Mouse (Mus musculus) heart, postnatal 25 days (tissue): ENCODE measurements around the gene Jak1. TPM values are rescaled to one million over a fixed set of nuclear protein-coding genes. Genes with fewer than 3 reads are reported as not detected.
"Not testable (repeated sequence)": the region's sequence is repeated elsewhere in the genome, so short reads cannot be mapped to it uniquely, and the experiment has no call there.

Source experiments
- DNase-seq: peaks from one replicate; pipeline ENCODE4 v3.0.0; 2022; ENCODE audit warnings: low spot score
- intact Hi-C: fragments of 180-260 bp; cut with DNase I; formaldehyde crosslinking; loops from one replicate; pipeline ENCODE4 v1.15.1; 2025
- total RNA-seq, 2 experiments: library from RNA; stranded (reverse); gene quantifications; 2 replicates each; pipeline ENCODE4 v1.2.3; 2021

Gene Jak1
- total RNA-seq, 2 experiments from 2014 or later: 82.4 to 86.7 TPM

- intact Hi-C loops: no loop called here
These were observed 15.0 kb upstream of the Jak1 start for GRCm38 (mm10) chr4:101280119-101280518.

GRCm38 (mm10) chr4:101276456-101277070 is 11.5 kb upstream of the Jak1 start:
- DNase-seq: no peak
- intact Hi-C loops: no loop called here

More at GRCm38 (mm10) chr4:101280119-101280518, 15.0 kb upstream of the Jak1 start:
- no peak for DNase-seq

- no peak for DNase-seq
- intact Hi-C loops: no loop called here
These were observed 10.8 kb upstream of the Jak1 start for GRCm38 (mm10) chr4:101275881-101276280.

GRCm38 (mm10) chr4:101270734-101271133 is 5.7 kb upstream of the Jak1 start:
- DNase-seq: no peak
- intact Hi-C loops: no loop called here

DNA sequence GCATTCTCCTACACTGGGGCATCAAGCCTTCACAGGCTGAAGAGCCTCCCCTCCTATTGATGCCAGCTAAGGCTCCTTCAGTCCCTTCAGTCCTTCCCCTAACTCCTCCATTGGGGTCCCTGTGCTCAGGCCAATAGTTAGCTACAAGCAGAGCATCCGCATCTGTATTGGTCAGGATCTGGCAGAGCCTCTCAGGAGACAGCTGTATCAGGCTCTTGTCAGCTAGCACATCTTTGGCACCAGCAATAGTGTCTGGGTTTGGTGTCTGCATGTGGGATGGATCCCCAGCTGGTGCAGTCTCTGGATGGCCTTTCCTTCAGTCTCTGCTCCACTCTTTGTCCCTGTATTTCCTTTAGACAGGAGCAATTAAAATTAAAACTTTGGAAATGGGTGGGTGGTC is 3.4 kb upstream of the Jak1 start:
- intact Hi-C loops: loop anchor here (5.0 kb wide), 1 partner anchor 101 kb away; no protein-coding TSS in a partner anchor
- DNase-seq: not testable (repeated sequence)

- intact Hi-C loops: loop anchor here (2.0 to 5.0 kb wide), 2 partner anchors 27 to 98 kb away; no protein-coding TSS in a partner anchor
- no peak for DNase-seq
These were observed 441 bp upstream of the Jak1 start for GRCm38 (mm10) chr4:101265523-101265922.

GRCm38 (mm10) chr4:101263968-101264740 is 928 bp downstream of the Jak1 start:
- intact Hi-C loops: loop anchor here (2.0 to 5.0 kb wide), 4 partner anchors 29 to 82 kb away; no protein-coding TSS in a partner anchor
- DNase-seq: no peak

- DNase-seq: no peak
These were observed 3.5 kb downstream of the Jak1 start for GRCm38 (mm10) chr4:101261596-101261995.

DNA sequence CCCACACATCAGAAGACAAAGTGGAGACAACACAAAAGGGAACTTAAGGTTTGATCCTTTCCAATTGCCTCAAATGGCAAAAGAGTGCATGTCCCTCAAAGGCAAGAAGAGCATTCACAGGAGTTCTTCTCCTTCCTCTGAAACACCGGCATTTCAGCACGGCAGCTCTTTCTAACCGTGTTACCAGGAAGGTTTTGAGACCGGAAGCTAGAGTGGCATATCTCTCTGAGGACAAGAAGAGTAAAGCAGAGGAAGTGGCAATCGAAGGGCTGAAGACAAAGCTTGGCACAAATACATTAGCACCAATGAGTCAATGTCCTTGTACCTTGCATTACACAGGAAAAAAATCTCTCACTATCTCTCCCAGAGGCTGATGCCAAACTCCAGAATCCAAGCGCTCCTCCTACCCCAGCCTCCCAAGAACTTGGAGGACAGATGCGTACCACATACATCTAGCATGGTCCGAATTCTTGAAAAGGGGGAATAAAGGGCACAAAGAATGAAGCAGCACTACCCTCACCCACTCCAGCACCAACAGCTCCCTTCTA is 4.3 kb downstream of the Jak1 start:
- intact Hi-C loops: loop anchor here (5.0 kb wide), 3 partner anchors 39 to 79 kb away; no protein-coding TSS in a partner anchor
- no peak for DNase-seq

More at GRCm38 (mm10) chr4:101261596-101261995, 3.5 kb downstream of the Jak1 start:
- intact Hi-C loops: loop anchor here (5.0 kb wide), 3 partner anchors 39 to 79 kb away; no protein-coding TSS in a partner anchor

GRCm38 (mm10) chr4:101256526-101257210 is 8.4 kb downstream of the Jak1 start:
- intact Hi-C loops: no loop called here
- no peak for DNase-seq

DNA sequence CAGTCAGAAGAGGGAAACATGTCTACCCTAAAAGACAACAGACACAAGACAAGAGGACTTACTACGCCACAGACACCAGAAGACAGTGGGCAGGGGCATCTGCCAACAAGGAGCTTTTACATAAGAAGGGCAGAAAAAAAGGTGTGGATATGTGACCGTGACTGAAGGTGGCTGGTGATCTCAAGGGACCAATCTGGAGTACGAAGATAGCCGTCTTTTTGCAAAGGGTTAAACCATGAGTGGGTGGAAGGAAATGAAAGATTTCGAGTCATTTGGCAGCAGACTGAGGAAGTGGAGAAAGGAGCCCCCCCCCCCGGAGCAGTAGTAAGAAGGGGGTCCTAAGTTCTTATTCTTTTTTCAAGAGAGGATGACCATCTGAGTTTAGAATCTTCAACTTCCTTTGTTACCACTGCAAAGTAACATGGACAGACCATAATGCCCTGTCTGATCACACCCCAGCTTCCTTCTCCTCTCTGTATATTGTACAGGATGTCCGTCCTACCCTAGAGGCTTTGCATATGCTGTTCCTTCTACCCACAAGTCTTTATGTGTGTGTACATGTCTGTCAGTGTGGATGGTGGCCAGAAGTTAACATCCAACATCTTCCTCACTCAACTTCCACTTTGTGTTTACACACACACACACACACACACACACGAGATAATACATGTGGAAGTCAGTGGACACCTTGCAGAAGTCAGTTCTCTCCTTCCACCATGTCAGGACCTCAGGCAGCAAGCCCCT is 10.3 kb downstream of the Jak1 start:
- intact Hi-C loops: no loop called here
- DNase-seq: no peak

- no peak for DNase-seq
These were observed 11.1 kb downstream of the Jak1 start for GRCm38 (mm10) chr4:101254015-101254414.

GRCm38 (mm10) chr4:101252781-101253622 is 12.1 kb downstream of the Jak1 start:
- intact Hi-C loops: no loop called here
- DNase-seq: no peak

More at GRCm38 (mm10) chr4:101254015-101254414, 11.1 kb downstream of the Jak1 start:
- intact Hi-C loops: no loop called here

GRCm38 (mm10) chr4:101252016-101252415 is 13.1 kb downstream of the Jak1 start:
- intact Hi-C loops: no loop called here
- DNase-seq: no peak

DNA sequence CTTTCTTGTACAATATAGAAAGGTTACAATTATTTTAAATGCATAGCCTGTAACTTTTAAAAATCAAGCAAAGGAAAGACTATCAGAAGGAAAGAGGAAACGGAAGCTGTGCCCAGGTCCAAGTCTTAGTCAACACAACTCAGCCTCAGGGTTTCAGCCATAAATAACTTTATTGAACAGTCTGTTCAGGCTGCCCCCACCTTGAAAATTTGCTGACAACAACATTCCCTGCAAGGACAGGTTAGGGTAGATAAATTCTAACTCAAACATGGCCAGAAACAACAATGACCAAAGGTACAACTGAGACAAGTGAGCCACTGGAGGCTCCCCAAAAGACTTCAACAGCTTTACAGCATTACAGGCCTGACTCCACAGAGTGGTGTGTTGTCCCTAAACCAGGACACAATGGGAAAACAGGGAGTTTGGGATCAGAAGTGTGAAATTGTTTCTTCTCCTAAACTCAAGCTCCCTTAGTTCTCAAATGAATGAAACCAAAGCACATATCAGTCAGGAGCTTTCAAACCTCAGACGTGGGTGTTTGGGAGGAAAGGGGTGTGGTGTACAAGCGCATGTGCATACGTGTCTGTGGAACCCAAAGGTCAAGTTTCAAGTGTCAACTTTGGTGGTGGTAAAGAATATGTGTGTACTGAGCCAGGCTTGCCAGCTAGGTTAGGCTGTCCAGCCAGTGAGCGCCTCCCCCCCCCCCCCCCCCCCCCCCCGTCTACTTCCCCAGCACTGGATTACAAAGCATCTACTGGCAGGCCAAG is 14.9 kb downstream of the Jak1 start:
- no peak for DNase-seq
- intact Hi-C loops: no loop called here

DNA sequence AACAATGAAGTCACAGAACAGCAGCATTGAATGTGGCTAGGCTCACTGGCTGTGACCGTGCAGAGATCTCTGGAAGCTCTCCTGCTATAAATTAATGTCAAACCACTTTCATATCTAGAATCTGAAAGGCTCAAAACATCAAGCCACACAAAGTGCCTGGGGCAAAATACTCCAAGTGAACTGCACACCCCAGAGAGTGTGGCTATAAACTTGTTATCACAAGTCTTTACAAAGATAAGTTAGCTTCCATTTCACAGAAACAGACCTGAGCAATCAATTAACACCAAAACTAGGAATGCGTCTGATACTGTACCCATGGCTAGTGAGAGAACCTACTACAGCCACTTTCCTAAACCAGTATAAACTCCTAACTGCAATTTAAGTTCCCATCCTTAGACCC is 17.7 kb downstream of the Jak1 start:
- DNase-seq: no peak
- intact Hi-C loops: no loop called here

DNA sequence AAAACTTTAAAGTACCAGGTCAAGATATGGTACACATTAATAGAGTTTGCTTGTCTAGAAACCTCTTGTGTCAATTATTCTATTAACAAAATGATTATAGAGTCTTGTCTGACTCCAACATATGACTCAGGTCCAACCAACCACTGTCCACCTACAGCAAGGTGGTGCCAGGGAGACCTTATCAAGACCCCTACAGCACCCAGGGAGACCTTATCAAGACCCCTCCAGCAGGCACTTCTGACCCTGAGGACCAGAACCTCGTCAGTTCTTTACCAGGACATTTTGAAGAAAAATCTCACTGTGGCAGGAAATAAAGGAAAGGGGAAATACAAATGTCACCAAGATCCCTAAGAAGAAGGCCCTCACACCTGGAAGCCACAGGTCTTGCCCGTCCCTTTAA is 18.5 kb downstream of the Jak1 start:
- intact Hi-C loops: no loop called here
- DNase-seq: no peak
